Mouse (Mus musculus): Measurements from ENCODE around the gene Prnp.

Prnp gene

GRCm38 (mm10) chr2:131906846-131907245, 2.9 kb upstream of the Prnp start:
- in situ Hi-C loops (cut with MboI, MseI): no loop called here

GRCm38 (mm10) chr2:131907311-131907710, 2.4 kb upstream of the Prnp start:
- in situ Hi-C loops (cut with MboI, MseI): no loop called here

GRCm38 (mm10) chr2:131908351-131908861, 1.3 kb upstream of the Prnp start:
- in situ Hi-C loops (cut with MboI, MseI): no loop called here

- in situ Hi-C loops (cut with MboI, MseI): no loop called here
Observed at GRCm38 (mm10) chr2:131908906-131909305, 822 bp upstream of the Prnp start.

- in situ Hi-C loops (cut with MboI, MseI): no loop called here
Observed at GRCm38 (mm10) chr2:131910847-131911246, 1.1 kb downstream of the Prnp start.

GRCm38 (mm10) chr2:131911341-131911740, 1.6 kb downstream of the Prnp start:
- in situ Hi-C loops (cut with MboI, MseI): no loop called here

GRCm38 (mm10) chr2:131912526-131913258, 3.0 kb downstream of the Prnp start:
- in situ Hi-C loops (cut with MboI, MseI): no loop called here

GRCm38 (mm10) chr2:131932275-131932902, 22.7 kb downstream of the Prnp start:
- in situ Hi-C loops (cut with MboI, MseI): no loop called here

- in situ Hi-C loops (cut with MboI, MseI): no loop called here
Observed at GRCm38 (mm10) chr2:131933013-131933412, 23.3 kb downstream of the Prnp start.

GRCm38 (mm10) chr2:131933598-131933997, 23.9 kb downstream of the Prnp start:
- in situ Hi-C loops (cut with MboI, MseI): no loop called here

GRCm38 (mm10) chr2:131934243-131934642, 24.5 kb downstream of the Prnp start:
- in situ Hi-C loops (cut with MboI, MseI): no loop called here

- in situ Hi-C loops (cut with MboI, MseI): loop anchor here (5.0 kb wide), 1 partner anchor 113 kb away; no protein-coding TSS in a partner anchor
Observed at GRCm38 (mm10) chr2:131935390-131936105, 25.8 kb downstream of the Prnp start.

- in situ Hi-C loops (cut with MboI, MseI): loop anchor here (5.0 kb wide), 1 partner anchor 114 kb away; no protein-coding TSS in a partner anchor
Observed at GRCm38 (mm10) chr2:131936410-131936809, 26.7 kb downstream of the Prnp start.

GRCm38 (mm10) chr2:131939404-131940111, 29.8 kb downstream of the Prnp start:
- in situ Hi-C loops (cut with MboI, MseI): loop anchor here (5.0 to 10.0 kb wide), 2 partner anchors 117 to 375 kb away; partner anchors contain the start of gene Adra1d

GRCm38 (mm10) chr2:131940506-131940905, 30.8 kb downstream of the Prnp start:
- in situ Hi-C loops (cut with MboI, MseI): loop anchor here (10.0 kb wide), 1 partner anchor 376 kb away; the partner anchor contains the start of gene Adra1d

- in situ Hi-C loops (cut with MboI, MseI): loop anchor here (10.0 kb wide), 1 partner anchor 377 kb away; the partner anchor contains the start of gene Adra1d
Observed at GRCm38 (mm10) chr2:131941501-131941900, 31.8 kb downstream of the Prnp start.

GRCm38 (mm10) chr2:131944370-131944769, 34.6 kb downstream of the Prnp start:
- in situ Hi-C loops (cut with MboI, MseI): loop anchor here (10.0 kb wide), 1 partner anchor 380 kb away; the partner anchor contains the start of gene Adra1d

GRCm38 (mm10) chr2:131945225-131945624, 35.5 kb downstream of the Prnp start:
- in situ Hi-C loops (cut with MboI, MseI): loop anchor here (10.0 kb wide), 1 partner anchor 380 kb away; the partner anchor contains the start of gene Adra1d

GRCm38 (mm10) chr2:131945765-131946164, 36.0 kb downstream of the Prnp start:
- in situ Hi-C loops (cut with MboI, MseI): loop anchor here (10.0 kb wide), 1 partner anchor 381 kb away; the partner anchor contains the start of gene Adra1d

- in situ Hi-C loops (cut with MboI, MseI): loop anchor here (10.0 kb wide), 1 partner anchor 382 kb away; the partner anchor contains the start of gene Adra1d
Observed at GRCm38 (mm10) chr2:131946351-131946750, 36.6 kb downstream of the Prnp start.

GRCm38 (mm10) chr2:131948156-131948555, 38.4 kb downstream of the Prnp start:
- in situ Hi-C loops (cut with MboI, MseI): loop anchor here (10.0 kb wide), 1 partner anchor 383 kb away; the partner anchor contains the start of gene Adra1d
